Mouse (Mus musculus): ENCODE results near the gene Prkaca. TPM values are rescaled to one million over a fixed set of nuclear protein-coding genes. Genes with fewer than 3 reads are reported as not detected.

Gene Prkaca
- polyA plus RNA-seq, 1 experiment from 2014 or later: 101 TPM

DNA sequence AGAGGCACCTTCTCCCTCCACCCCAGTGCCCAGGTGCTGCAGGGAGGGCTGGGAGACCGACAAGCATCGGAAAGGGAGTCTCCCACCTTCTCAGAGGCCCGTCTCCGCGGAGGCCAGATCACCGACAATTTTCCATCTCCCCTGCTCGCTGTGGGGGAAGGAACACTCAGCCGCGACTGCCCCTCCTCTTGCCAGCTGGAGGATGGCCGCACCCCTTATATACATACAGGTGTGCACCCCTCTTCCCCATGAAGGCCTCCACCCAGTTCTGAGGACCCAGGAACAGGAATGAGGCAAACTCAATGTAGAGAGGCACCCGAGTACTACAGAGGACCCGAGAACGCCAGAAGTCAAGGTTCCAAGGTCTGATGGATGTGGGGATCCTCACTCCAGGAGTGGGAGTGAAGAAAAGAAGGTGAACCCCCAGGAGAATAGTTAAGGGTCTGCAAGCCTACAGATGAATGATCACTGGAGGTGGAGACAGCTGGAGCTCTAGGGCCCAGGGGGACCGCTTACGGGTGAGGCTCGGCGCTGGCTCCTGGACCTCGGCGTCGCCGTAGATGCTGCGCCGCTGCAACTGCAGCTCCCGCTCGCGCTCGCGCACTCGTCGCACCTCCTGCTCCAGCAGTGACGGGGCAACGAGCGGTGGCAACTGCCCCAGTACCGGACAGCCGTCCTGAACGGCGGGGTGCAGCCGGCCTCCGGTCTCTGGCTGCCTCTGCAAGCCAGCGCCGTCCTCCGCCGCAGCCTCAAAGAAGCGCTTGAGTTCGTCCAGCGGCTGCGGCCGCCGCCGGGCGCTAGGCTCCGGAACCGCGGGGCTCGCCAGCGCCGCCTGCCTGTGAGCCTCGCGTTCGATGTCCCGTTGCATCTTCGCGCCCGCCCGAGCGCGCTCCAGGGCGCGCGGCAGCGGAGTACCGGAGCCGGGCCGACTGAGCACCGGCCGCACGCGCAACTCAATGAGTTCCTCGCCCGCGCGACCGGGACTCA, 38.1 kb downstream of the Prkaca start:
- peak; percentile 44 for ATAC-seq (ENCODE audit: insufficient number of reproducible peaks, insufficient read depth, low FRiP score, low read depth)
- Histone ChIP-seq H3K27me3 (ENCODE audit: control insufficient read depth, insufficient read depth, low read length) (peaks cover 28% of the 10 kb centered on the region), H3K36me3 (ENCODE audit: control insufficient read depth, insufficient read depth, low read length) (no peaks in the 10 kb centered on the region), H3K4me3 (ENCODE audit: low read depth, low read length) (peak overlapping the region; percentile 49), H3K27ac (ENCODE audit: low read length) (no peak overlapping the region), H3K4me2 (replicated peaks; ENCODE audit: low read depth, low read length) (peak overlapping the region; percentile 92), H3K9me3 (ENCODE audit: control insufficient read depth, low read depth, low read length) (no peaks in the 10 kb centered on the region), H3K4me1 (ENCODE audit: control insufficient read depth, insufficient read depth, low read length) (peaks cover 13% of the 10 kb centered on the region), H3K9ac (replicated peaks; ENCODE audit: low read depth, low read length) (peak overlapping the region; percentile 18; the same call in 1 of the 2 replicates)
- WGBS: 2% methylated on average over 83 of the region's 83 CpGs

GRCm38 (mm10) chr8:84011705-84012498, 39.1 kb downstream of the Prkaca start, which contains the start of gene 2210011C24Rik:
Gene 2210011C24Rik, minus strand, starts transcription at chr8:84012171.
- no peaks in the 10 kb centered on the region for H3K36me3 ChIP-seq (ENCODE audit: control insufficient read depth, insufficient read depth, low read length)
- H3K9ac ChIP-seq (replicated peaks; ENCODE audit: low read depth, low read length): peak within 1 kb of the TSS; percentile 18; the same call in 1 of the 2 replicates
- H3K4me1 ChIP-seq (ENCODE audit: control insufficient read depth, insufficient read depth, low read length): peaks cover 13% of the 10 kb centered on the region
- no peak; the same call in 1 of the 2 replicates for ATAC-seq (ENCODE audit: insufficient number of reproducible peaks, insufficient read depth, low FRiP score, low read depth)
- peak within 1 kb of the TSS; percentile 92 for H3K4me2 ChIP-seq (replicated peaks; ENCODE audit: low read depth, low read length)
- peaks cover 28% of the 10 kb centered on the region for H3K27me3 ChIP-seq (ENCODE audit: control insufficient read depth, insufficient read depth, low read length)
- H3K27ac ChIP-seq (ENCODE audit: low read length): no peak within 1 kb of the TSS
- no peaks in the 10 kb centered on the region for H3K9me3 ChIP-seq (ENCODE audit: control insufficient read depth, low read depth, low read length)
- WGBS: under 1% methylated on average over 45 of the region's 45 CpGs
- peak within 1 kb of the TSS; percentile 49 for H3K4me3 ChIP-seq (ENCODE audit: low read depth, low read length)

GRCm38 (mm10) chr8:84012499-84013165, 39.8 kb downstream of the Prkaca start:
- 13% methylated on average over 35 of the region's 35 CpGs for WGBS
- Histone ChIP-seq H3K27ac (ENCODE audit: low read length) (no peak overlapping the region), H3K9ac (replicated peaks; ENCODE audit: low read depth, low read length) (no peak overlapping the region), H3K4me3 (ENCODE audit: low read depth, low read length) (peak overlapping the region; percentile 49), H3K4me2 (replicated peaks; ENCODE audit: low read depth, low read length) (peak overlapping the region; percentile 92), H3K9me3 (ENCODE audit: control insufficient read depth, low read depth, low read length) (no peaks in the 10 kb centered on the region), H3K4me1 (ENCODE audit: control insufficient read depth, insufficient read depth, low read length) (peaks cover 13% of the 10 kb centered on the region), H3K36me3 (ENCODE audit: control insufficient read depth, insufficient read depth, low read length) (no peaks in the 10 kb centered on the region), H3K27me3 (ENCODE audit: control insufficient read depth, insufficient read depth, low read length) (peaks cover 28% of the 10 kb centered on the region)
- ATAC-seq (ENCODE audit: insufficient number of reproducible peaks, insufficient read depth, low FRiP score, low read depth): no peak

GRCm38 (mm10) chr8:84015833-84016232, 43.0 kb downstream of the Prkaca start:
- Histone ChIP-seq H3K9ac (replicated peaks; ENCODE audit: low read depth, low read length) (no peak overlapping the region), H3K4me2 (replicated peaks; ENCODE audit: low read depth, low read length) (no peak overlapping the region), H3K4me1 (ENCODE audit: control insufficient read depth, insufficient read depth, low read length) (peaks cover 13% of the 10 kb centered on the region), H3K9me3 (ENCODE audit: control insufficient read depth, low read depth, low read length) (no peaks in the 10 kb centered on the region), H3K27ac (ENCODE audit: low read length) (no peak overlapping the region), H3K36me3 (ENCODE audit: control insufficient read depth, insufficient read depth, low read length) (no peaks in the 10 kb centered on the region), H3K4me3 (ENCODE audit: low read depth, low read length) (no peak overlapping the region), H3K27me3 (ENCODE audit: control insufficient read depth, insufficient read depth, low read length) (peaks cover 20% of the 10 kb centered on the region)
- WGBS: 88% methylated on average over 5 of the region's 5 CpGs
- ATAC-seq (ENCODE audit: insufficient number of reproducible peaks, insufficient read depth, low FRiP score, low read depth): no peak

DNA sequence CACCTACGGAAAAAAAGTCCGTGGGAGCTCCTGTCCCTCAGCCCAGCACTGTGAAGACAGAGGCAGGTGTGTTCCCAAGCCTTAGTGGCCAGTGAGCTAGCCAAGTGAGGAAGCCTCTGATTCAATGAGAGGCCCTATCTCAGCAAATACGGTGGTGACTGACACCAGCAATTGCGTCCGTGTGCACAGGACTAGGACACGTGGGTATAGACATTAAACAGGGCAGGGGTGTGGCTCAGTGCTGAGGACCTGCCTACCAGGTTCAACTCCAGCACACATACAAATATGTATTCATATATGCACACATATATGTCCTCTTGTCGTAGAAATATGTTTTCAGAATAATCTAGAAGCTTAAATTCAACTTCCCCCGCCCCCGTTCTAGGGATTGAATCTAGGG, 46.9 kb downstream of the Prkaca start:
- no peak overlapping the region for H3K27ac ChIP-seq (ENCODE audit: low read length)
- no peak overlapping the region for H3K9ac ChIP-seq (replicated peaks; ENCODE audit: low read depth, low read length)
- H3K36me3 ChIP-seq (ENCODE audit: control insufficient read depth, insufficient read depth, low read length): no peaks in the 10 kb centered on the region
- no peaks in the 10 kb centered on the region for H3K9me3 ChIP-seq (ENCODE audit: control insufficient read depth, low read depth, low read length)
- 76% methylated on average over 9 of the region's 9 CpGs for WGBS
- H3K27me3 ChIP-seq (ENCODE audit: control insufficient read depth, insufficient read depth, low read length): no peaks in the 10 kb centered on the region
- H3K4me2 ChIP-seq (replicated peaks; ENCODE audit: low read depth, low read length): no peak overlapping the region
- H3K4me3 ChIP-seq (ENCODE audit: low read depth, low read length): no peak overlapping the region
- peaks cover 23% of the 10 kb centered on the region for H3K4me1 ChIP-seq (ENCODE audit: control insufficient read depth, insufficient read depth, low read length)
- ATAC-seq (ENCODE audit: insufficient number of reproducible peaks, insufficient read depth, low FRiP score, low read depth): no peak

DNA sequence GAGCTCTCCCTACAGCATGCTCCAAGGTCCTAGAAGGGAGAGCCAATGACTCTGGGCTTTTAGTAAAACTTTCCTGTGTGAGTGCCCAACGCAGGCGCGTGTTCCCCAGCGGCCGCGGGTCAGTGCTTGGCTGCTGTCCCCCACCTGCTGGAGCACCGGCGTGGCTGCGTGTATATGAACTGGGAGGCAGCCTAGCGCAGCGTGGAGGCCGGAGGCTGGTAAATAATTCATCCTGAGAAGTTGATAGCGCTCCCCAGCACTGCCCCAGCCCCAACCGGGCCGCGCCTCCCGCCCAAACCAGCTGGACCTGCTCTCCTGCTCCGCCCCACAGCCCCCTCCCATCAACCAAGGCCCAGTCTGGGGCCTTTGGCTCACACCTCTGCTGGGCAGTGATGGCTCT, 48.3 kb downstream of the Prkaca start, which contains the start of gene Palm3:
TSS of gene Palm3 (plus strand) at position 376 of the 400 bp plus-strand sequence.
- ATAC-seq (ENCODE audit: insufficient number of reproducible peaks, insufficient read depth, low FRiP score, low read depth): peak; percentile 87
- Histone ChIP-seq H3K4me2 (replicated peaks; ENCODE audit: low read depth, low read length) (peak within 1 kb of the TSS; percentile 37), H3K9me3 (ENCODE audit: control insufficient read depth, low read depth, low read length) (no peaks in the 10 kb centered on the region), H3K27me3 (ENCODE audit: control insufficient read depth, insufficient read depth, low read length) (no peaks in the 10 kb centered on the region), H3K4me1 (ENCODE audit: control insufficient read depth, insufficient read depth, low read length) (peaks cover 23% of the 10 kb centered on the region), H3K9ac (replicated peaks; ENCODE audit: low read depth, low read length) (0 out of 2 replicates have a peak within 1 kb of the TSS, but pooled peaks have one; percentile 14), H3K27ac (ENCODE audit: low read length) (peak within 1 kb of the TSS; percentile 27; the same call in 1 of the 2 replicates), H3K36me3 (ENCODE audit: control insufficient read depth, insufficient read depth, low read length) (no peaks in the 10 kb centered on the region), H3K4me3 (ENCODE audit: low read depth, low read length) (peak within 1 kb of the TSS; percentile 18)
- WGBS: 7% methylated on average over 18 of the region's 18 CpGs

DNA sequence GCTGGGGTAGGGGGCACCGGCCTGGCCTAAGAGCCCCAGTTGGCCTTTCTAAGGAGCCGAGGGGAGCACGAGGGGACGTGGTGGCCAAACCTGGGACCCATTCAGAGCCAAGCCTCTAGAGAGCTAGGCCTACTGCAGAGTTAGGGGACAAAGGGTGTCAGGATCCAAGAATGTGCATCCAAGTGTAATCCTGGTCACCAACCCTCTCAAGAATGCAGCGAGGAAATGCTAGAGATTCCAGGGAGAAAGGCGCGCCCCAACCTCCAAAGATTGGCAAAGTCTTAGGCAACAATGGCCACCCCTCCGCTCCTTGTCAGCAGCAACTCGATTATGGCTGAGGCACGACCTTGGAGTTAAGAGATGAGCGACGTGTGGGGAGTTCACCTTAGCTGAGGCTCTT, 48.8 kb downstream of the Prkaca start:
- H3K9me3 ChIP-seq (ENCODE audit: control insufficient read depth, low read depth, low read length): no peaks in the 10 kb centered on the region
- H3K27ac ChIP-seq (ENCODE audit: low read length): peak overlapping the region; percentile 27; the same call in 1 of the 2 replicates
- peak; percentile 2; the same call in 1 of the 2 replicates for ATAC-seq (ENCODE audit: insufficient number of reproducible peaks, insufficient read depth, low FRiP score, low read depth)
- no peaks in the 10 kb centered on the region for H3K27me3 ChIP-seq (ENCODE audit: control insufficient read depth, insufficient read depth, low read length)
- peaks cover 23% of the 10 kb centered on the region for H3K4me1 ChIP-seq (ENCODE audit: control insufficient read depth, insufficient read depth, low read length)
- H3K4me2 ChIP-seq (replicated peaks; ENCODE audit: low read depth, low read length): peak overlapping the region; percentile 37
- H3K4me3 ChIP-seq (ENCODE audit: low read depth, low read length): peak overlapping the region; percentile 18
- WGBS: 43% methylated on average over 12 of the region's 12 CpGs
- 0 out of 2 replicates have a peak overlapping the region, but pooled peaks have one; percentile 14 for H3K9ac ChIP-seq (replicated peaks; ENCODE audit: low read depth, low read length)
- no peaks in the 10 kb centered on the region for H3K36me3 ChIP-seq (ENCODE audit: control insufficient read depth, insufficient read depth, low read length)
